Mouse (Mus musculus) lung, postnatal 36 days (tissue): ENCODE data around the gene Slc16a5.

Experiments
- DNase-seq: peaks from one replicate; pipeline ENCODE4 v3.0.0; 2022; ENCODE audit warnings: mixed read lengths

Gene Slc16a5

GRCm38 (mm10) chr11:115516942-115517341 lies 54.7 kb downstream of the Slc16a5 start:
- no peak for DNase-seq

GRCm38 (mm10) chr11:115518693-115519092 lies 56.4 kb downstream of the Slc16a5 start:
- DNase-seq: no peak

GRCm38 (mm10) chr11:115519581-115519980 lies 57.3 kb downstream of the Slc16a5 start:
- no peak for DNase-seq

GRCm38 (mm10) chr11:115520218-115520617 lies 57.9 kb downstream of the Slc16a5 start:
- DNase-seq: no peak

GRCm38 (mm10) chr11:115521080-115521479 lies 58.8 kb downstream of the Slc16a5 start:
- DNase-seq: no peak

GRCm38 (mm10) chr11:115522238-115522637 lies 60.0 kb downstream of the Slc16a5 start:
- no peak for DNase-seq

GRCm38 (mm10) chr11:115522703-115523102 lies 60.4 kb downstream of the Slc16a5 start:
- no peak for DNase-seq
